Mouse (Mus musculus) pancreas, adult 10 weeks (tissue): ENCODE measurements around the gene Zfp949. TPM values are rescaled to one million over a fixed set of nuclear protein-coding genes. Genes with fewer than 3 reads are reported as not detected.

Experiments
- polyA plus RNA-seq: library from polyadenylated mRNA; stranded (reverse); fragments of 350-450 nt; fragmentation: Illumina TruSeq; extraction: RNeasy Lipid Tissue Mini Kit (QIAGEN cat#74804); gene quantifications from one replicate; pipeline ENCODE4 v1.2.3, GENCODE M21; 2015; ENCODE audit warnings: low read depth, low replicate concordance; ENCODE audit not compliant: insufficient read depth

Gene Zfp949
- polyA plus RNA-seq: 2.5 TPM

DNA sequence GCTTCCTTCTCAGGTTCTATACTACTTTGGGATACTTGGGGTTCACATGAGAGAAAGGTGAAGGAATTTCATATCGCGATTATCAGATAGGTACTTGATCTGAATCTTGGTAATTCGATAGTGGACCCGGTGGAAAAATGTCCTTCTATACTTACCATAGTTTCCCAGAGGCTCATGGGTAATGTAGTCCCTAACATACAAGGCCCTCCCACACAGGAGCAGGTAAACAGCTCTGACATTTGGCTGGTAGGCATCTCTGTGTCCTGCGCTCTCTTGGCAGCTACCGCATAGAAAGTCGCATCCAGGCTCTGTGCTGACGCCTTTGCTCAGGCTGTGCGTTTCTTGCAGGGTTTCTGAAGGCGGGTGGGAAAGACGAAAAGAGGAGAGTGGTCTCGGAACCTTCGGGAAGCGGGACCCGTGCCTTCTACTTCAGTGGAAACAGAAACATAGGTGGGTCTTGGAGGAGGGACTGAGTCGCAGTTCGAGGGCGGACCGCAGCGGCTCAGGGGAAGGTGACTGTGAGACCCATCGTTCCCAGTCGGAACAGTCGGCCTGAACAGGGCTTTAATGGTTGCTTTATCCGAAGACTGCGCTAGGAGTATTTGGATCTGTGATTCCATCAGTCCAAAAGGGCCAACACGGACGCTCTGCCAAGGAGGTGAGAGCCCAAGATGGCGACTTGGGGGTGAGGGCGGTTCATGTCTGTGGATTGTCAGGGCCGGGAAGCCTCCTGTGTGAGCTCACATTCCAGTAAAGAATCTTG, at the start of gene Zfp949:
Gene Zfp949, plus strand, starts transcription at position 170 of the 763 bp plus-strand sequence.

DNA sequence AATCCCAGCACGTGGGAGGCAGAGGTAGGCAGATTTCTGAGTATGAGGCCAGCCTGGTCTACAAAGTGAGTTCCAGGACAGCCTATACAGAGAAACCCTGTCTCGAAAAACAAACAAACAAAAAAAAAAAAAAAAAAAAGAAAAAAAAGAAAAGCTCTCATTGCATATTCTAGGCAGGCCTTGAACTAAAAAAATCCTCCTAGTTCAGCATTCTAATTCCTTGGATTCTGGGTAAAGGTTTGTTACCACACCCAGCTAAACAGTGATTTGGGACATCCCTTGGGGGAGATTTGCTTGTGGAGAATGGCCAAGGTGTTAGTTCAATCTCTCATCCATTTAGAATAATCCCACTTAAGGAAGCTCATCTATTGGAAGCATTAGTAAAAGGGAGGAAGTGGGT, 32.8 kb downstream of the Zfp949 start, which contains the start of gene Trim43a:
Gene Trim43a, plus strand, starts transcription at position 301 of the 400 bp plus-strand sequence.

Other genes with a start within 250 kb of the Zfp949 start
- not detected for gene Nt5e, start 220.8 kb upstream of the Zfp949 start, polyA plus RNA-seq
- gene Snx14, start 109.1 kb upstream of the Zfp949 start, polyA plus RNA-seq: 7.0 TPM
- gene Gm20537, start 91.4 kb upstream of the Zfp949 start, polyA plus RNA-seq: not detected
- 13.3 TPM for gene Syncrip, start 65.4 kb upstream of the Zfp949 start, polyA plus RNA-seq
- gene Trim43a, start 32.9 kb downstream of the Zfp949 start, polyA plus RNA-seq: not detected
- gene Mthfsl, start 172.3 kb downstream of the Zfp949 start, polyA plus RNA-seq: 7.1 TPM
- not detected for gene Bcl2a1d, start 183.9 kb downstream of the Zfp949 start, polyA plus RNA-seq